Mouse (Mus musculus): ENCODE measurements around the gene Slc50a1.
A peak's percentile ranks its signal among the peaks of the same experiment; 100 is the strongest.

DNA sequence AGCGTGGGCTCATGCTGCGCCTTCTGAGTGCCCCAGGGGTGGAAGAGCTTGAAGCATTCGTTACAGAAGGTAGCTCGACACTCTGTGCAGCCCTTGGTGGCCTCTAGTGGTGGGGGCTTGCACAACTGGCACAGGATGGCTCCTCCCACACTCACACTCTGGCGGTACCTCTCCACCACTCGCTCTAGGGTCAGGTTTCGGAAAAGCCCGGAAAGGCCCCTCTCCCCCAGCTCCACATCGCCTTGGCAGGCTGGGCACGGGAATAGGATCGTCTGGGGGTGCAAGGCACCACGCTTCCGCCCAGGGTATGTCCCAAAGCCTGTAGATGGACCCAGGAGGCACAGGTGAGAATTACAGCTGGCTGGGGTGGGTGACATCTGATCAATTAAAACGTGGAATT, 26.8 kb downstream of the Slc50a1 start:
- TF ChIP-seq POLR2A (IDR thresholded peaks at IDR 0.05; ENCODE audit: low read depth, low read length) (no peak), CTCF (IDR thresholded peaks at IDR 0.05; ENCODE audit: borderline replicate concordance, insufficient read depth, low read length) (peak; percentile 67; the same call in 1 of the 2 replicates)
